Mouse (Mus musculus) stomach, embryonic 14.5 days (tissue): ENCODE results near the gene Ccdc77. TPM values are rescaled to one million over a fixed set of nuclear protein-coding genes. Genes with fewer than 3 reads are reported as not detected.

ENCODE experiments used
- ATAC-seq: fragments of 200-750 bp; cut with Nextera tagmentation; 2 replicates; pipeline ENCODE4 v1.8.0; 2017; ENCODE audit warnings: low read depth, moderate TSS enrichment; ENCODE audit not compliant: insufficient number of reproducible peaks, insufficient read depth, low FRiP score
- H3K27ac ChIP-seq: fragments of 300-500 bp; sonication (generic); 2 replicates; pipeline ENCODE4 v1.5.1; 2014; ENCODE audit warnings: mild to moderate bottlenecking, low read length, moderate library complexity, mixed read lengths
- H3K27me3 ChIP-seq: fragments of 300-500 bp; sonication (generic); 2 replicates; pipeline ENCODE4 v1.6.1; 2014; ENCODE audit warnings: low read length, control low read depth, mixed read lengths; ENCODE audit not compliant: control insufficient read depth, insufficient read depth
- H3K36me3 ChIP-seq: fragments of 300-500 bp; sonication (generic); 2 replicates; pipeline ENCODE4 v1.6.1; 2014; ENCODE audit warnings: mild to moderate bottlenecking, control low read depth, low read length, moderate library complexity, mixed read lengths; ENCODE audit not compliant: control insufficient read depth, insufficient read depth
- H3K4me1 ChIP-seq: fragments of 300-500 bp; sonication (generic); 2 replicates; pipeline ENCODE4 v1.6.1; 2014; ENCODE audit warnings: low read length, control low read depth, mixed read lengths; ENCODE audit not compliant: control insufficient read depth, insufficient read depth
- H3K4me2 ChIP-seq: fragments of 300-500 bp; sonication (generic); replicated peaks from 2 replicates; pipeline ENCODE4 v1.6.1; 2014; ENCODE audit warnings: low read depth, low read length, control low read depth
- H3K4me3 ChIP-seq: fragments of 300-500 bp; sonication (generic); 2 replicates; pipeline ENCODE4 v1.5.1; 2014; ENCODE audit warnings: low read depth, low read length, control low read depth
- H3K9ac ChIP-seq: fragments of 300-500 bp; sonication (generic); replicated peaks from 2 replicates; pipeline ENCODE4 v1.6.1; 2014; ENCODE audit warnings: low read depth, mild to moderate bottlenecking, control low read depth, low read length, moderate library complexity, mixed read lengths
- H3K9me3 ChIP-seq: fragments of 300-500 bp; sonication (generic); 2 replicates; pipeline ENCODE4 v1.6.1; 2016; ENCODE audit warnings: low read depth, low read length, control low read depth; ENCODE audit not compliant: control insufficient read depth
- WGBS: fragments of 180-500 bp; shearing (Covaris S2); extraction: QIAGEN DNeasy Blood & Tissue Kit; methylation state at CpG from one replicate; pipeline ENCODE4 v1.1.7; 2014; 5-methylcytosine and 5-hydroxymethylcytosine counted together
- polyA plus RNA-seq: library from polyadenylated mRNA; unstranded; fragments of >200 nt; fragmentation: Nextera tagmentation; extraction: Ambion mirVana; gene quantifications from 2 replicates; pipeline ENCODE4 v1.2.1, GENCODE M21; 2014

The Ccdc77 gene
- polyA plus RNA-seq, 1 experiment from 2014 or later = 27.4 TPM

DNA sequence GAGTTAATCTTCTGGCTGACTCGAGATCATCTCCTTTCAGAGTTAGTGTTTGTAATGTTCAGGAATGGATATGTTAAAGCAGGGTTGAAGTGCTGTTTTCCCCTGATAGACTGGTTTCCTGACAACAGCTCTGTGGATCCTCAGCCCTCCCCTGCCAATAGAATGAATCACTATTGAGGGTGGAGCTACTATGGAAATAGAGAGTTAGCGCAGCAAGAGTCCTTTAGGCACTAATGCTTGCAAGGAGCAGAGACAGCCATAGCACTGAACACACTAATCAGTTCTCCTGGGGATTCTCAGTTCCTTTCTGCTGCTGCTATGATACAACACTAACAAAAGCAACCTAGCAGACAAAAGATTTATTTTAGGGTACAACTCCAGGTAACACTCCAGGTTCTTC, 43.8 kb downstream of the Ccdc77 start:
- 67% methylated on average over 2 of the region's 2 CpGs for WGBS
- Histone ChIP-seq H3K27ac (no peak overlapping the region), H3K9me3 (no peaks in the 10 kb centered on the region), H3K27me3 (no peaks in the 10 kb centered on the region), H3K9ac (no peak overlapping the region), H3K4me1 (no peaks in the 10 kb centered on the region), H3K4me3 (no peak overlapping the region), H3K4me2 (no peak overlapping the region), H3K36me3 (peaks cover 4% of the 10 kb centered on the region; the same call in 1 of the 2 replicates)
- no peak for ATAC-seq

DNA sequence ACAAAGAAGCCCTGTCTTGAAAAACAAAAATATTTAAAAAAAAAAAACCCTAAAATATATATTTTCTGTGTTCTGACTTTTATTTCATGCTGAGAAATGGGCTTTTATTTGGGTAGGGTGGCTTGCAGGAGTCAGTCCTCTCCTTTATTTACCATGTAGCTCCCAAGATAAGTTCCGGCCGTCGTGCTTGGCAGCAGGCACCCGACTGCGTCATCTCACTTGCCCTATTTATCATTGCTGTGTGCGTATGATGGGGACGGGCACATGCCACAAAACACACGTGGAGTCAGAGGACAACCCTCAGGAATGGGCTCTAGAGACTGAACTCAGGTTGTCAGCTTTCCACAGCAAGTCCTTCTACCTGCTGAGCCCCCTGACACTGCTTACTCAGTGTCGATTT, 45.0 kb downstream of the Ccdc77 start:
- Histone ChIP-seq H3K4me1 (no peaks in the 10 kb centered on the region), H3K27ac (0 out of 2 replicates have a peak overlapping the region, but pooled peaks have one; percentile 15), H3K36me3 (no peaks in the 10 kb centered on the region), H3K27me3 (no peaks in the 10 kb centered on the region), H3K9me3 (no peaks in the 10 kb centered on the region), H3K4me2 (no peak overlapping the region), H3K4me3 (no peak overlapping the region), H3K9ac (no peak overlapping the region)
- ATAC-seq = no peak
- 72% methylated on average over 9 of the region's 9 CpGs for WGBS

DNA sequence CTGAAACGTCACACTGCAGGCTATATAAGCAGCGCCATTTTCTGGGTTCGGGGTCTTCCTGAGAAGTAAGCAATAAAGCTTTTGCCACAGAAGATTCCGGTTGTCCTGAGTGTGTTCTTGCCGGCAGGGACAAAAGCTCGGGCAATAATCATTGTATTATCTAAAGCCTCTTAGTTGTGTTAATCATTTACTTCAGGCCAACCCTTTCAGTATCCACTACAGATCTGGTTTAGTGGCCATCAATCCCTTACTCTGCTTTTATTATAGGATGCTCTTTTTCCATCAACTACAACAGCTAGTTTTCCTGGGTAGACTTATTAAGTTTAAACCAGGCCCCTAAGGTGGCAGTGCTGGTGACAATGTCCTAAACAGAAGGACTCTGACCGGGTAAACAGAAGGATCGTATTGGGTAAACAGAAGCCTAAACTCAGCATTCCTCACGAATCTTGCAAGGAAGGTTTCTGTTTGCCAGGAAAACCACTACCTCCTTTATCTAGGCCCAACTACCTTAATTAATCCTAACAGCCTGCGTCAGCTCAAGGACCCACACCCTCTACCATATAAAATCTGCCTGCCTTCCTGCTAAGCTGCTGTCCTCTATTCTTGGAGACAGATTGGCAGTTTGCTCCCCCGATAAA, 45.8 kb downstream of the Ccdc77 start:
- Histone ChIP-seq H3K4me1 (no peaks in the 10 kb centered on the region), H3K4me2 (no peak overlapping the region), H3K27ac (0 out of 2 replicates have a peak overlapping the region, but pooled peaks have one; percentile 15), H3K4me3 (no peak overlapping the region), H3K9me3 (no peaks in the 10 kb centered on the region), H3K9ac (no peak overlapping the region), H3K27me3 (no peaks in the 10 kb centered on the region), H3K36me3 (no peaks in the 10 kb centered on the region)
- WGBS = 64% methylated on average over 11 of the region's 11 CpGs
- ATAC-seq = no peak

DNA sequence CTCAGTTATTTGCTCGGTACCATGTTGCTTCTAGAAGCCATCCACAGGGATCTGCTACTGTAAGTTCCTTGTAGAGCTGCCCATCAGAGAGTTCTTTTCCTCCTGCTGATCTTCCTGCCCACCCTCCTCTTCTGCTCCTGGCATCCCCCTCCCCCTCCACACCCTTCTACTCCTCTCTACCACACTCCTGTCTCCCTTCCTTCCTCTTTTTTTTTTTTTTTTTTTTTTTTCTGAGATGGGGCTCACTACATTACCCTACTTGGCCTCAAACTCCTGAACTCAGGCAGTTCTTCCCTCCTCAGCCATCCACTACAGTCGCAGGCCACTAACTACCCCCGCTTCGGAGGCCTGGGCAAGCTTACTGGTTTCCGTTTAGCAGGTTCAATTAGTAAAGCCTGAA, 51.7 kb downstream of the Ccdc77 start:
- H3K4me2 ChIP-seq = no peak overlapping the region
- no peak overlapping the region for H3K4me3 ChIP-seq
- H3K27ac ChIP-seq = no peak overlapping the region
- 75% methylated on average over 5 of the region's 5 CpGs for WGBS
- no peaks in the 10 kb centered on the region for H3K27me3 ChIP-seq
- H3K9me3 ChIP-seq = no peaks in the 10 kb centered on the region
- H3K36me3 ChIP-seq = no peaks in the 10 kb centered on the region
- no peak overlapping the region for H3K9ac ChIP-seq
- no peak for ATAC-seq
- peaks cover 3% of the 10 kb centered on the region for H3K4me1 ChIP-seq

DNA sequence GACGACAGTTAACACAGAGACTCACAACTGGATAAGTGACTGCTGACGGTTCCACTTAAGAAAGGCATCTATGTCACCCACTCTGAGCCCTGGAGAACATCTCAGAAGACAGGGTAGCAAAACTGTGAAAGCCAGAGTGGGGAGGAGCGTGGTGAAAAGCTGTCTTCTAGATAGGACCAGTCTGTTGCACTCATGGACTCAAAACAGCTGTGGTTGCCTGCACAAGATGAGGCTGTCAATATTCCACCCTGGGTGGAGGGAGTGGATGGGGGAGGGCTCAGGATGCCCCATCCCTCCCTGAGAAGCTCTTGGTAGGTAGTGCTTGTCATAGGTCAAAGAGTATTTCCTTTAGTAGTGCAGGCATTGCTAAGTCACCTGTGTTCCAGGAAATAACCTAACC, 54.4 kb downstream of the Ccdc77 start:
- Histone ChIP-seq H3K36me3 (no peaks in the 10 kb centered on the region), H3K4me3 (no peak overlapping the region), H3K4me1 (peaks cover 3% of the 10 kb centered on the region), H3K27ac (no peak overlapping the region), H3K4me2 (no peak overlapping the region), H3K9me3 (no peaks in the 10 kb centered on the region), H3K9ac (no peak overlapping the region), H3K27me3 (no peaks in the 10 kb centered on the region)
- WGBS = 39% methylated on average over 3 of the region's 3 CpGs
- no peak for ATAC-seq

DNA sequence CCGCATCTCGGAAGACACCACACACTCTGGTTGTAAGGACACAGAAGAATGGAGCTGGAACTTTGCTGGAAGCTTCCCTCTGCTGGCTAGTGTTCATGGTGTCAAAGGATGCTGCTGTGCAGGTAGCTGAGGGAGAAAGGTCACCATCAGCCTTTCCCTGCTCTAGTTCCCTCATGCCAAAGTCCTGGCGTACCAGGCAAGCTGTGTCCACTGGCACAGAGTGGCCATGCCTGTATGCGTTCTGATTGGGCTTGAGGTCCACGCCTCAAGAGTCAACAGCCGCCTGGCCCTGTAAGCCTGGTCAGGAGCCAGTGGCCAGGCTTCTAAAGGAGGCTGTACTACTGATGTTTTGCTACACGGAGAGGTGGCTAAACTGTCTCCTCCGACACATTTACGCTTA, 54.8 kb downstream of the Ccdc77 start:
- Histone ChIP-seq H3K9ac (no peak overlapping the region), H3K27me3 (no peaks in the 10 kb centered on the region), H3K36me3 (no peaks in the 10 kb centered on the region), H3K4me2 (no peak overlapping the region), H3K4me1 (peaks cover 3% of the 10 kb centered on the region), H3K4me3 (no peak overlapping the region), H3K9me3 (no peaks in the 10 kb centered on the region), H3K27ac (no peak overlapping the region)
- ATAC-seq = no peak; the same call in 1 of the 2 replicates
- WGBS = 61% methylated on average over 9 of the region's 9 CpGs

DNA sequence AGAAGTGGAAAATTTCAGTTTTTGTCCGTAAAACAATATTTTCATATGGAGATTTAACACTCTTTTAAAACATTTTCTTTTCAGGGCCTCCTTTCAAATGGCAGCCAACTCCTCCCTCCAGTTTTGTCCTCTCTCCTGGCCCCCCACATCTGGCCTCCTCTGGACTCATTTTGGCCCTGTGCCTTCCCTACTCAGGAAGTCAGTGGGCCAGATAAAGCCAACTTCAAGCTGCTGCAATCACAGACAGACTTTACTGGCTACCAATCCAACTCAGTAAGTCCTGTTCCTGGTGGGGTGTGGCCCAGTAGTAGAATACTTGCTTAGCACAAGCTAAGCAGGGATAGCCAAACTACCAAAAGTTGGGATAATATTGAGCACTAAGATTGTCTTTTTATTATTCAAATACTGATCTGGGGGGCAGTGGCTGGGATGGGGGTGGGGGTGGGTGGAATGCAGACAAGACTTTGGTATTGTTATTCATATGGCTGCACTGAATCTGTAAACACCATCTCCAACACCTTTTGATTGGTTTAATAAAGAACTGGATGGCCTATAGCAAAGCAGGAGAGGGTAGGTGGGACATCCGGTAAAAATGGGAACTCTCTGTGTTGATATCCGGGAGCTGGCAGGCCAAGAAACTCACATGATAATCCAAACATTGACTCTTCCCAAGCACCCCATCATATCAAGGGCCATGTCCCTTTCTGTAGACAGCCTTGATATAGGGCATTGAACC, 57.1 kb downstream of the Ccdc77 start:
- Histone ChIP-seq H3K4me2 (no peak overlapping the region), H3K4me3 (no peak overlapping the region), H3K36me3 (no peaks in the 10 kb centered on the region), H3K4me1 (peaks cover 3% of the 10 kb centered on the region), H3K9ac (no peak overlapping the region), H3K9me3 (no peaks in the 10 kb centered on the region), H3K27ac (no peak overlapping the region), H3K27me3 (no peaks in the 10 kb centered on the region)
- WGBS = 89% methylated on average over 3 of the region's 3 CpGs
- ATAC-seq = no peak

DNA sequence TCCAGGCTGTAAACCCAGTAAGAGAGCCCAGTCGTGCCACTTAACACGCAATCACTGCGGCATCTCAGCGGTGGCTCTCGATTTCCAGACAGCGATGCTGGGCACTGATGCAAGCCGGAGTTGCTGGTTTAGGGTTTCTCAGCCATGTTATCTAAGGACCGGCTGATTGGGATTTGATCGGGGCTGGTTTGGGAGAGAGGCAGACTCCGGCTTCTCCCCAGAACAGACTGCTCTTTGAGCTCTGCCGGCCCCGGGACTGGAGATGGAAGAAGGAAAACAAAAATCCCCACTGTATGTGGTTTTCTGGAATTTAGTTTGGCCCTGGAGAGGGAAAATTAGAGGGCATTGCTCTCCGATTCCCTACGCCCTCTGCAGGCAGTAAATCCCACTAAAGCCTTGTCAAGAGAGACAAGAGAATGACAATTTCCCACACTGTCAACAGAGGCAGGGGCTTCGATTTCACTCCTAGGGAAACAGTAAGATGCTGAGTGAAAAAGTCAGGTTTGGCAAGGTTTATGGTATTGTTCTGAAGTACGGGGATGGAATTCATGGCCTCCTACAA, 61.3 kb downstream of the Ccdc77 start:
- no peak overlapping the region for H3K9ac ChIP-seq
- no peak overlapping the region for H3K4me3 ChIP-seq
- no peak for ATAC-seq
- whole genome bisulfite sequencing = 20% methylated on average over 16 of the region's 16 CpGs
- no peaks in the 10 kb centered on the region for H3K36me3 ChIP-seq
- no peak overlapping the region for H3K27ac ChIP-seq
- H3K4me2 ChIP-seq = peak overlapping the region; percentile 27
- no peaks in the 10 kb centered on the region for H3K27me3 ChIP-seq
- no peaks in the 10 kb centered on the region for H3K9me3 ChIP-seq
- no peaks in the 10 kb centered on the region for H3K4me1 ChIP-seq
